Mouse (Mus musculus) fat pad, adult 2 months (tissue): ENCODE results near the gene Tcl1b2.
"Not testable (repeated sequence)": the region's sequence is repeated elsewhere in the genome, so short reads cannot be mapped to it uniquely, and the experiment has no call there.

Source experiments
- DNase-seq: peaks from one replicate; pipeline ENCODE4 v3.0.0-alpha.2; 2011; ENCODE audit warnings: low read depth, low spot score; ENCODE audit errors: extremely low read depth

Tcl1b2 gene

GRCm38 (mm10) chr12:105166734-105167133 is 20.9 kb downstream of the Tcl1b2 start:
- no peak for DNase-seq

DNA sequence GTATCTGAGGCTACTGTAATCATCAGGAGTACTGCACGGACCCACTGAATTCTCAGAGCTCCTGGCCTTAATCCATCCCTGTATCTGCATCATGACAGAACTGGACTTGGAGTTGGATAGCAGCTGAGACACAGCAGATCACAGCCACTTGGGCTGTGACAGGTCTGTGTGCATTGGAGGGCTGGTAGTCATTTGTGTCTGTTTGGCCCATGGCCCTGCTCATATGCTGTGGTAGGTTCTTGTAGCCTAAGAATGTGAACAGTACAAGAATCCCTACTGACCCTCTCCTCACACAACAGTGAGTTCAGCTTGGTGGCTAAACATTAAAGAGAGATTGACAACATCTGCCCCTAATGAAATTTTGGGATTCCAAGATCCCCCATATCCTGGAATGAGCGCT is 27.6 kb downstream of the Tcl1b2 start:
- DNase-seq: no peak

DNA sequence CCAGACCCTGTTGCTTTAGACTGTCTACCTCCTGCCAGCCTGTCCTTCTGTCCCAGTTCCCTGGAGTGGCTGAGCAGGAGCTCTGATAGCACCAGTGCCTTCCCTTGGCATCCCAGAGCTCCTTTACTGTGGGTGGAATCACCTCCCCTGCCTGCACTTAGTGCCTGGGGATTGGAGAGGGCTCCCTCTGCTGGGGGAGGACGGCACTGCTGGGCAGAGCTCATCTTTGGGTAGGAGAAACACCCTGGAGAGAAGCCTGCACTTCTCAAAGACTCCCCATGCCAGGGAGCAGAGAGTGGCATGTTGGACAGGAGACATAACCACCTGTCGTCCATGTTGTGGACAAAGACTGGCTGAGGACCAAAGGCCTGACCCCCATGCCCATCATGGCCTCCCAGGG is 28.5 kb downstream of the Tcl1b2 start:
- not testable (repeated sequence) for DNase-seq

DNA sequence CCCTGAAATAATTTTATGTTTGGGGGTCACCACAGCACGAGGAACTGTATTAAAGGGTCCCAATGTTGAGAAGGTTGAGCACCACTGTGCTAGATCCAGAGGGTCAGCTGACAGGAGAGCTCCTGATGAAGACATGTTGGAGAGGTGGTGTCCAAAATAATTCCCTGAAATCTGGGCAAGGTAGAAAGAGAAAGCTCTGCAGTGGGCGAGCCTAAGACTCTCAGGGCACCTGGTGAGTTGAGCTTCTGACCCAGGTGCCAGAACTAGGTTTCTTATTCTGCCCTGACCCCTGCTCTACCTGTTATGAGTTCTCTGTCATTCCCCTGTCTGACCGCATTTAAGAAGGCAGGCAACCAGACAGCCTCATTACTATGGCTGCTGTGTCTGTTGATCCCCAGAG is 30.2 kb downstream of the Tcl1b2 start, which contains the start of gene Tcl1b5:
Tcl1b5 (plus strand) TSS at position 301 of the 400 bp plus-strand sequence.
- not testable (repeated sequence) for DNase-seq

DNA sequence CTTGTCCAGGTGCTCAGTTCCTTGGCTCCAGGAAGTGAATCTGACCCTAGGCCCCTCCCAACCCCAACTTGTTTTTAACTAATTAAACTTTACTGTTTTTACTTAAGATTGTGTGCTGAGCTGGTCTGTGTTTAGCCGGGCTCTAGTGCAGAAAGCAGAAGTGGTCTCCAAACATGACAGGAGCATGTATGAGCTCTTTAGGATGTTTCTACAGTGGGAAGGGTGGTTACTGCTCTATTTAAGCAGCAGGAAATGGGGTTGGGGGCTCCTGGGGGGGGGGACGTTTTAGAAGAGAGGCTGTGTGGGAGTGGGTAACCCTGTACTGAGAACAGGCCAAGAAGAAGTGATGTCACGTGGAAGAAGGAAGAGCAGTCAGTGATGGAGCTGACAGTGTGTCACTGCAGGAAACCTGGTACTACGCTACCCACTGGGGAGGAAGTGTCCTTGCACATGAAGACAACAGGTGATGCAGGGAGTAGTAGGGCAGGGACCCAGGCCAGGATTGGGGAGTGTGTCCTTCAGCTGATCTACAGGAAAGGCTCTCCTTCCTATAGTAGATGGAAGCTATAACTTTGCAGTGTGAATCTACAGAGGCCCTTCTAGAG is 35.3 kb downstream of the Tcl1b2 start:
- not testable (repeated sequence) for DNase-seq

DNA sequence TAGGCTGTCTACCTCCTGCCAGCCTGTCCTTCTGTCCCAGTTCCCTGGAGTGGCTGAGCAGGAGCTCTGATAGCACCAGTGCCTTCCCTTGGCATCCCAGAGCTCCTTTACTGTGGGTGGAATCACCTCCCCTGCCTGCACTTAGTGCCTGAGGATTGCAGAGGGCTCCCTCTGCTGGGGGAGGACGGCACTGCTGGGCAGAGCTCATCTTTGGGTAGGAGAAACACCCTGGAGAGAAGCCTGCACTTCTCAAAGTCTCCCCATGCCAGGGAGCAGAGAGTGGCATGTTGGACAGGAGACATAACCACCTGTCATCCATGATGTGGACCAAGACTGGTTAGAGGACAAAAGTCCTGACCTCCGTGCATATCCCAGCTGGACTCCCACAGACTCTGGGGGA is 43.2 kb downstream of the Tcl1b2 start:
- DNase-seq: not testable (repeated sequence)

DNA sequence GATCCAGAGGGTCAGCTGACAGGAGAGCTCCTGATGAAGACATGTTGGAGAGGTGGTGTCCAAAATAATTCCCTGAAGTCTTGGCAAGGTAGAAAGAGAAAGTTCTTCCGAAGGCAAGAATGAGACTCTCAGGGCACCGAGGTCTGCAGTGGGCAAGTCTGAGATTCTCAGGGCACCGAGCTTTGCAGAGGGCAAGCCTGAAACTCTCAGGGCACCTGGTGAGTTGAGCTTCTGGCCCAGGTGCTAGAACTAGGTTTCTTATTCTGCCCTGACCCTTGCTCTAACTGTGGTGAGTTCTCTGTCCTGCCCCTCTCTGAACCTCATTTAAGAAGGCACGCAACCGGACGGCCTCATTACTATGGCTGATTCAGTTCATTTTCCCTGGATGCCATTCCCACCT is 44.9 kb downstream of the Tcl1b2 start, which contains the start of gene Tcl1b3:
Tcl1b3 (plus strand) TSS at position 301 of the 400 bp plus-strand sequence.
- not testable (repeated sequence) for DNase-seq

- not testable (repeated sequence) for DNase-seq
Measured at GRCm38 (mm10) chr12:105199684-105200497, 54.1 kb downstream of the Tcl1b2 start.

GRCm38 (mm10) chr12:105201657-105202056 is 55.8 kb downstream of the Tcl1b2 start, which contains the start of gene Tcl1b4:
TSS of gene Tcl1b4 (plus strand) at chr12:105201957.
- DNase-seq: not testable (repeated sequence)
